Mouse (Mus musculus) lung, adult 2 months (tissue): ENCODE results near the gene Nfix. TPM values are rescaled to one million over a fixed set of nuclear protein-coding genes. Genes with fewer than 3 reads are reported as not detected.
A peak's percentile ranks its signal among the peaks of the same experiment; 100 is the strongest.

Experiments
- DNase-seq: peaks from one replicate; pipeline ENCODE4 v3.0.0; 2022
- H3K4me1 ChIP-seq: fragments of 200-500 bp; 2 replicates; pipeline ENCODE4 v1.6.1; 2011; ENCODE audit warnings: low read length; ENCODE audit not compliant: control insufficient read depth, insufficient read depth
- H3K4me3 ChIP-seq: fragments of 200-500 bp; replicated peaks from 2 replicates; pipeline ENCODE3; 2011; ENCODE audit warnings: low read depth, mild to moderate bottlenecking, control low read depth, low read length; ENCODE audit errors: extremely low read depth
- CTCF ChIP-seq: fragments of 200-500 bp; IDR thresholded peaks from 2 replicates; pipeline ENCODE4 v1.5.1; 2011; ENCODE audit warnings: mild to moderate bottlenecking, low read length, control low read depth; ENCODE audit not compliant: insufficient read depth
- POLR2A ChIP-seq: fragments of 200-500 bp; IDR thresholded peaks from 2 replicates; pipeline ENCODE4 v1.6.1; 2011; ENCODE audit warnings: low read depth, mild to moderate bottlenecking, control low read depth, low read length, borderline replicate concordance; ENCODE audit errors: extremely low read depth
- WGBS: fragments of 180-500 bp; shearing (Covaris S2); methylation state at CpG from one replicate; pipeline ENCODE4 v1.1.7; 2018; 5-methylcytosine and 5-hydroxymethylcytosine counted together
- polyA plus RNA-seq: library from polyadenylated mRNA; depleted of rRNA; stranded (reverse); fragments of >200 nt; gene quantifications from 2 replicates; pipeline ENCODE4 v1.2.3, GENCODE M21; 2012

Nfix gene
- polyA plus RNA-seq, 1 experiment = 96.2 TPM

GRCm38 (mm10) chr8:84738715-84739400, 61.3 kb downstream of the Nfix start:
- DNase-seq = no peak
- peaks cover 62% of the 10 kb centered on the region for H3K4me1 ChIP-seq
- WGBS = 68% methylated on average over 10 of the region's 10 CpGs
- TF ChIP-seq CTCF = no peak
- TF ChIP-seq POLR2A = no peak
- no peak overlapping the region for H3K4me3 ChIP-seq

GRCm38 (mm10) chr8:84738266-84738665, 61.9 kb downstream of the Nfix start:
- WGBS = 35% methylated on average over 10 of the region's 10 CpGs
- Histone ChIP-seq H3K4me3 (no peak overlapping the region), H3K4me1 (peaks cover 59% of the 10 kb centered on the region)
- DNase-seq = no peak
- TF ChIP-seq POLR2A (no peak), CTCF (no peak)

GRCm38 (mm10) chr8:84737608-84738007, 62.5 kb downstream of the Nfix start:
- TF ChIP-seq POLR2A (no peak), CTCF (peak; percentile 94)
- DNase-seq = peak; percentile 78
- WGBS = 7% methylated on average over 16 of the region's 16 CpGs
- peak overlapping the region; percentile 10 for H3K4me3 ChIP-seq
- H3K4me1 ChIP-seq = peaks cover 59% of the 10 kb centered on the region

GRCm38 (mm10) chr8:84736521-84736920, 63.6 kb downstream of the Nfix start:
- WGBS = 100% methylated on average over 4 of the region's 4 CpGs
- no peak for DNase-seq
- no peak for TF ChIP-seq CTCF
- TF ChIP-seq POLR2A = no peak
- Histone ChIP-seq H3K4me1 (peaks cover 59% of the 10 kb centered on the region), H3K4me3 (no peak overlapping the region)

GRCm38 (mm10) chr8:84735597-84735996, 64.5 kb downstream of the Nfix start:
- Histone ChIP-seq H3K4me3 (no peak overlapping the region), H3K4me1 (peaks cover 59% of the 10 kb centered on the region)
- no peak for DNase-seq
- 63% methylated on average over 2 of the region's 2 CpGs for whole genome bisulfite sequencing
- TF ChIP-seq CTCF = no peak
- no peak for TF ChIP-seq POLR2A

GRCm38 (mm10) chr8:84734680-84735079, 65.5 kb downstream of the Nfix start:
- TF ChIP-seq CTCF (no peak), POLR2A (no peak)
- H3K4me3 ChIP-seq = no peak overlapping the region
- DNase-seq = no peak
- peaks cover 57% of the 10 kb centered on the region for H3K4me1 ChIP-seq
- 89% methylated on average over 2 of the region's 2 CpGs for WGBS

- 86% methylated on average over 6 of the region's 6 CpGs for WGBS
- TF ChIP-seq CTCF = no peak
- no peak for TF ChIP-seq POLR2A
- Histone ChIP-seq H3K4me3 (no peak overlapping the region), H3K4me1 (peaks cover 54% of the 10 kb centered on the region)
- DNase-seq = no peak
Observed at GRCm38 (mm10) chr8:84733959-84734358, 66.2 kb downstream of the Nfix start.

GRCm38 (mm10) chr8:84732996-84733395, 67.1 kb downstream of the Nfix start:
- Histone ChIP-seq H3K4me1 (peaks cover 45% of the 10 kb centered on the region), H3K4me3 (no peak overlapping the region)
- TF ChIP-seq POLR2A (no peak), CTCF (no peak)
- WGBS = 37% methylated on average over 6 of the region's 6 CpGs
- DNase-seq = peak; percentile 45

GRCm38 (mm10) chr8:84732545-84732944, 67.6 kb downstream of the Nfix start:
- TF ChIP-seq CTCF = no peak
- no peak for TF ChIP-seq POLR2A
- DNase-seq = no peak
- WGBS = 56% methylated on average over 5 of the region's 5 CpGs
- Histone ChIP-seq H3K4me1 (peaks cover 41% of the 10 kb centered on the region), H3K4me3 (no peak overlapping the region)

GRCm38 (mm10) chr8:84731371-84732177, 68.6 kb downstream of the Nfix start:
- no peak for DNase-seq
- Histone ChIP-seq H3K4me1 (peaks cover 41% of the 10 kb centered on the region), H3K4me3 (no peak overlapping the region)
- 42% methylated on average over 11 of the region's 11 CpGs for WGBS
- TF ChIP-seq POLR2A (no peak), CTCF (no peak)
